Mouse (Mus musculus) right cerebral cortex, adult 18-20 months (tissue): Measurements from ENCODE around the gene Kif2a.
A peak's percentile ranks its signal among the peaks of the same experiment; 100 is the strongest.

Experiments
- DNase-seq: peaks from one replicate; pipeline ENCODE4 v3.0.0; 2022; ENCODE audit warnings: mixed read lengths

Kif2a gene

DNA sequence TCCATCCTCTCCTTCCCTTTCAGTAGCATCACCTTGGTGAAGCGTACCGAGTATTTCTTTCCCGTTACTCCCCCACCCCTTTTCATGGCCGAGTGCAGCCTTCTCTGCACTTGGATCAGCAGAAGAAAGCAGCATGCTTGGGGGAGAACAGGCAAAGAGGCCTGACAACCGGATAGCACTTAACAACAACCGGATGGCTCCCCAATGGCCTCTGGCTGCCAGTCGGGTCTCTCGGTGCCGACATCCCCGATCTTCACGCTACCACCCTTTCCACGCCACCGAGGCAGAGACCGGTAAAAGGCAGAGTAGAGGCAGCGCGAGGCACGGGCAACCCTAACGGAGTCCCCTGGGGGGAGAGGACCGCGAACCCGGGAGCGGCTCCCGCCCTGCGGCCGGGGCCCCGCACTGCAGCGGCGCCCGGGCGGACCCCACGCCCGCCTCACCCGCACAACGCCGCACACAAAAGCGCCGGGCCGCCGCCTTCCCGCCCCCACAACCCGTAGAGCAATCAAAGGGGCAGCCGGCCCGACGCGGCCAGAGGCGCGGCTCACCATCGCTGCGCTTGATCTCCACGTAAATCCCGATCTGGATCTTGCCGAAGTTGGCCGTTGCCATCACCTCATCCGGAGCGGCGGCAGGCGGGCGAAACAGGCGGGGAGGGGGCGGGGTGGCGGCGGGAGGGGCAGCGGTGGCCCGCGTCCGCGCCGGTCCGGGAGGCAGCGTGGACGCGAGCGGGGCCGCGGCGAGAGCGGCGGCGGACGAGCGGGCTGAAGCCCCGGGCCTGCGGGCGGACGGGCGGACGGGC, at the start of gene Kif2a:
Kif2a (minus strand) TSS at position 666 of the 805 bp plus-strand sequence.
- peak; percentile 47 for DNase-seq

DNA sequence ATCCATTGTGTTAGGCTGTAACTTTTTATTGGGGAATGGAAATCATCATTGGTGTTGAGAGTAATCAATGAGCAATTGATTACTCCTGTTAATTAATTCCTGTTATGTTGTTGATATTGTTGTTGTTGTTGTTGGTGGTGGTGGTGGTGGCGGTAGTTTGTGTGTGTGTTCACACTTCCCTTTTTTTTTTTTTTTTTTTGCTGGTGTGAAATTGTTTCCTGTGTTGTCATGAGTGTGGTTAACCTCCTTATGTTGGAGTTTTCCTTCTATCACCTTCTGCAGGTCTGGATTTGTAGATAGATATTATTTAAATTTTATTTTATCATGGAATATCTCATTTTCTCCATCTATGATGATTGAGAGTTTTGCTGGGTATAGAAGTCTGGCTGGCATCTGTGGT, 47.1 kb upstream of the Kif2a start:
- DNase-seq = no peak

GRCm38 (mm10) chr13:107065098-107065855, 43.4 kb upstream of the Kif2a start:
- DNase-seq = no peak

- no peak for DNase-seq
Measured at GRCm38 (mm10) chr13:107064263-107064662, 42.3 kb upstream of the Kif2a start.

DNA sequence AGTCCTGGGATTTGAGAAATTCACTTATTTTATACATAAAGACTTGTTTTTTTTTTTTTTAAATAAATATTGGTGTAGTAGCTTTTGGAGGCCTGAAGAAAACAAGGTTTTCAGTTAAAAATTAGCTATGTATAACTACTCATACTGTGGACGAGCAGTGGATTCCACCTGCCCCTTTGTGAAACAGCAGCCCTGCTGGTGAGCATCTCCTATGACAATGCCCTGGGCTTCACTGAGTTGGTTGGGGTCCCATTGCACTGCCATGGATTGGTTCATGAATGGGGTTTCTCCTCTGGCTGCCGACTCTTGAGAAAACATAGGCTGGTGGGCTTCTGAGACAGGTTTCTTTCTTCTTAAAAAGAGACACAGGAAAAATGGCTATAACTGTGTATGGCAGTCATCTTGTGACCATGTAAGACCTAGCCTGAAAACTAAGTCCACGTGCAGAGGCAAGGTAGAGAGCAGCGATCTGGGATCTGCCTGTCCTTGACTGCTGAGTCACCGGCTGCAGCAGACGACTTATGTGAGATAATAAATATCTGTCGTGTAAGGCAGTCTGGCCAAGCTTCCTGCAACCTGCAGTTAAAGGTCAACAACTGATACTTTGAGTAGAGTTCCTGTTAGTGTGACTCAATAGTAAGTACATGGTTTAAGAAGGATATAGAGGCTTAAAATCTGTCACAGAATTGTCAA, 41.3 kb upstream of the Kif2a start:
- no peak for DNase-seq

- no peak for DNase-seq
Measured at GRCm38 (mm10) chr13:107060098-107060497, 38.2 kb upstream of the Kif2a start.

- peak; percentile 11 for DNase-seq
Measured at GRCm38 (mm10) chr13:107059460-107059859, 37.5 kb upstream of the Kif2a start.

GRCm38 (mm10) chr13:107056318-107056717, 34.4 kb upstream of the Kif2a start:
- no peak for DNase-seq

DNA sequence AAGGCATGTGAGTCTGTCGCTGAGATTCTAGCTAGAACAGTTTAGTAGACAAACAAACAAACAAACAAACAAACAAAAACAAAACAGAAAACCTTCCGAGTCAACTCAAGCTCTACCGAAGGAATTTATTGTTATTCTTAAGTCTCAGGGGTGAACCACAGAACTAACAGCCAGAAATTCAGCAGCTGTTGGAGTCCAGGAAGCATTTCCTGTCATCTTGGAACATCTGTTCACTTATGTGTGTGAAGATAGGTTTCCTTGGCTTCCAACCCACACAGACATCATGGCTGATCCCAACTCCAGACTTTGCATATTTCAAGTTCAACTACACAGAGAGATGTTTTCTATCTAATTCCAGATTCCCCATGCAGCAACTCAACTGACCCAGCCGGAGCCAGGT, 32.6 kb upstream of the Kif2a start:
- no peak for DNase-seq

DNA sequence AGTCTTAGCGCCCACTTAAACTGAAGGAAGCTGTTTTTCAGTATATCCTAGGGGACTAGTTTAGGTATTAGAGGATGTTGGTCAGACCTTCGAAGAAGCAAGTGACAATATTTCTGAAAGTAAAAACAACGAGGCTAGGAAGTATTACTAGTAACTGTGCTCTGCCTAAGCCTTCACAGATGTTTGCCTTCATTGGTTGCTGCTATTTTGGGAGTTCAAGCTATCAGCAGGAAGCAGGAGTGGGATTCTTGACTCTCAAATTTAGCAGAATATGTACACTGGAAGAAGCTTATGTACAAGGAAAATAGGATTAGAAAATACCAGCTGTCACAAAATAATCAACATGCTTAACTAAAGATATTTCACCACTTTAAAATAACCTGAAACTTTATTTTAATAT, 29.4 kb upstream of the Kif2a start:
- no peak for DNase-seq

GRCm38 (mm10) chr13:107044229-107044628, 22.3 kb upstream of the Kif2a start:
- DNase-seq = no peak

DNA sequence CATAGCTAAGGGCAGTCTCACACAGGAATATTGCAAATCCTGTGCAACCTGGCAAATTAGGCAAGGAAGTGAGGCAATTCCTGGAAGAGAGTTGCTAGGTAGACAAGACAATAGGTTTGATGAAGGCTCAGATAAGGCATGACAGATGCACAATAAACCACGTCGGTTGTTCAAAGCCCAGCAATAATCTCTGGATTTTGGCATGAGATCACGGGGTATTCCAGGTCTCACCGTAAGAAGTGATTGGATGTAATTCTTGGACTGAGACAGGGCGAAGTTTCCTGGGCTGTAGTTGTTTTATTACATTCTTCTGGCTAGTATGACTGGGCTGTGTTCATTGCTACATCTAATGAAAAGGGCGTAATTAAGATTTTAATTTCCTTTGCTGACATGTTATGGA, 20.6 kb upstream of the Kif2a start:
- DNase-seq = no peak

DNA sequence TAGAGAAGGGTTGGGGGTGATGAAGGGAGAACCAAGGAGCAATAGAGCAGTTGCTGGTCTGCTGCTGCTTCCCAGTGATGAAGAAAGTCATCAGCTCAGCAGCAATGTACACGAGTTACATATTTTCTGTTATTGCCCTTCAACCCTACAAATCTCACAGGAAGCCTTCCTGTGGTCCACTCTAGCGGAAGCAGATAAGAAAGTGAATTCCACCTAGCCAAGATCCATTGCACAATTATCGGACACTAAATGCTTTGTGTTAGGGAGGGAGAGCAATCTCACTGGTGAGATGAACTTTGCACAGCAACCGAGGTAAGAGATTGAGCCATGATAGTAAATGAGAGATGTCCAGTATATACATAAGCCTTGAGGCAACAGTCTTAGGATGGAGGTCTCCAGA, 17.6 kb upstream of the Kif2a start:
- DNase-seq = no peak

DNA sequence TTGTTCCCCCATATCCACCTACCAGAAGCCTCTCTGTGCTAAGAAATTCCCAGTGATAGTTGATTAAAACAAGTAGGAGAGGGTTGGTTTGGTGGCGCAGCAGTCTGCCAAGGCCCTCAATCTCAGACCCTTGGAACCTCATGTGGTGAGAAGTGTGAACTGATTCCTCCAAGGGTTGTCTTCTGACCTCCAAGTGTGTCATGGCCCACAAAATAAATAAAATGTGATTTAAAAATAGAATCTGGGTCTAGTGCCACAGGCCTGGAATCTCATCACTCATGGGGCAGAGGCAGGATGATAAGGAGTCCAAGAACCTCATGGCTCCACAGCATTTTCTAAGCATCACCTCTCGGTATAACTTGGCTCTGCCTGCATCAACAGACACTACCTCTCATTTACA, 16.4 kb upstream of the Kif2a start:
- no peak for DNase-seq

DNA sequence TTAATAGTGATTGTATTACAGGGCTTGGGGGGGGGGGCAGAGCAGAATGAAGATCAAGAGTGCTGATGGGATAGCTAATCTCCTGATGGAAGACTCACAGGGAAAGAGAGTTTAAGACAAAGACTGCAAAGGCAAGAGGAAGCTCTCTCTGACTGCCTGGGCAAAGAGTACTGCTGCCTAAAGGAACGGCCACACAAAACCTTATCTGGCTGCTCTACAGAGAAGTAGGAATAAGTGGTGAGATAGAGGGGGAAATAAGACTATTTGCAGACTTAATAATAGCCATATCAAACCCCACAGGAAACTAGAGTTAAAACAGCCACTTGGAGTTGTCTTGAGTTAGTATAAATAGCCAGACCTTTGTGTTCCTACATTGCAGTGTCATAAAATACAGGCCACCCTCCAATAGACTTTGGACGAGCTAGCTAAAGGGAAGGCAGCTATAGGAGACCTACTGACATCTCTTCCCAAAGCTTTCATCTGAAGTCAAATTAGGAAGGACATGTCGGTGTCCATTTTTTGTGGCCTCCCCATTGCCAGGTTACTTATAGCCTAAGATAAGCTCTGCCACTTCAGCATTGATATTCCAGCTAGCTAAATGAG, 13.7 kb upstream of the Kif2a start:
- DNase-seq = no peak

- no peak for DNase-seq
Measured at GRCm38 (mm10) chr13:107035078-107035477, 13.2 kb upstream of the Kif2a start.

GRCm38 (mm10) chr13:107034028-107034920, 12.3 kb upstream of the Kif2a start:
- no peak for DNase-seq

GRCm38 (mm10) chr13:107031228-107031627, 9.3 kb upstream of the Kif2a start:
- DNase-seq = no peak

DNA sequence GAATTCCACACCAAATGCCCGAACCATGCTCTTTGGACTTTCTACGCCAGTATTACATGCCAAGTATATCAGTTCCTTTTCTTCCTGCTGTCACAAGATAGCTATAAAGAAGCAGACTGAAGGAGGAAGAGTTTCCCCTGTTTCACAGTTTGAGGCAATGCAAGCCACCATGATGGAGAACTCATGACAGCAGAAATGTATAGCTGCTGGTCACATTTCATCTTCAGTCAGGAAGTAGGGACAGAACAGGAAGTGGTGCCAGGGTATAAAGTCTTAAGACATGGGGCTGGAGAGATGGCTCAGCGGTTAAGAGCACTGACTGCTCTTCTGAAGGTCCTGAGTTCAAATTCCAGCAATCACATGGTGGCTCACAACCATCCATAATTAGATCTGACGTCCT, 5.3 kb upstream of the Kif2a start:
- no peak for DNase-seq

DNA sequence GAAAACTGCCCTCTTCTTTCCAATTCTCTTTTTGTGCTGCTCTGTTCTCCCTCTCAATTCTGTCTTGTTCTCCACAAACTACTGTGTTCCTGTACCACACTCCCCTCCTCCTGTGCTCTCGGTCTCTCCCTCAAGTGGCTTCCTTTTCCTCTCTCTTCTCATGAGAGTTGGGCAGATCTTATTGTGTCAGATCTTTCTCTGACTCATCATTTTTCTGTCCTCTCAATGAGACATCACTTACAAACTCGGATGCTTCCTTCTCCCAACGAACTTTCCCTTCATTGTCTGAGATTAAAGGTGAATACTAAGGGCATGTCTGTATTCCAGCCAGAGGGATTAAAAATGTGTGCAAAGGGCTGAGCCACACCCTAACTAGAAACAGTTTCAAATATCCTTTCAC, 3.7 kb upstream of the Kif2a start:
- no peak for DNase-seq

DNA sequence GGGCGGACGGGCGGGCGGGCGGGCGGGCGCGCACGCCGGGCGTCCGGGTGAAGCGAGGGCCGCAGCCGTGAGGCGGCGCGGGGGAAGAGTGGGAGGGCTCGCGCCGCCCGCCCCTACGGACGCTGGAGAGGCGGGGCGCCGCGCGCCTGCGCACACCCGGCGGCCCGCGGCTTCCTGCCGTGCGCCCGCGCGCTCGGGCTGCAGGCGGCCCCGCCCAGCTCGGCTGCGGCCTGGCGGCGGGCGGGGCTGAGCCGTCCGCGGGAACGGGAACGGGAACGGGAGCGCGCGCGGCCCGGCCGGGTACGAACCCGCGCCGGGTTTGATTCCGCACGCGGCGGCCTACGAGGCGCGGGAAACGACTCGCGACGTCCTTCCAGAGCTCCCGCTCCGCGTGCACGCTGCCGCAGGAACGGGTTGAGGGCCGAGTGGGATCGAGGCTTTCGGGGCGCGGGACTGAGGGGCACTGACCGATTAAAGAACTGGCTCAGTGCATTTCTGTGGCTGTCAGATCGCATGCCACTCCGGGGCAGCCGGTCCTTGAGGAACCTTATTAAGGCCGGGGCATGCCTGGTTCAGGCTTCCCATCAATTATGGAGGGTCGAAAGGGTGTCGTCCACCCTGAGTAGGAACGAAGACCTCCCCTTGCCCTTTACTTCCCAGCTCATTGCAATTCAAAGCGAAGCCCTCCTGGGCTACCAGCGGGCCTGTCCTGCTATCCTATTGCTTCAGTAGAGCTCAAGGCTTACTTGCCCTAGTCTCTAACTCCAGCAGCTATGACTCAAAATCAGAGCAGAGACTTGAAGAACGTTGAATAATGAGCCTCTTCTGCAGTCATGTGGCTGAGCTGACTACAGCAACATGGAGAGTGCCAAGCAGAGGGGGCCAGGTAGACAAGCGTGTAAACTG, 593 bp upstream of the Kif2a start:
- DNase-seq = peak; percentile 84
